Mouse (Mus musculus) neutrophil, adult 5-6 weeks (primary cell): ENCODE results near the gene Sh3bgrl3. TPM values are rescaled to one million over a fixed set of nuclear protein-coding genes. Genes with fewer than 3 reads are reported as not detected.
A peak's percentile ranks its signal among the peaks of the same experiment; 100 is the strongest.

ENCODE experiments used
- ATAC-seq: fragments of 151-379, 151-347 bp; 2 replicates; pipeline ENCODE4 v1.8.0; 2017; ENCODE audit warnings: mild to moderate bottlenecking, moderate TSS enrichment; ENCODE audit not compliant: insufficient number of reproducible peaks, poor library complexity, low FRiP score, severe bottlenecking; ENCODE audit errors: extremely low read depth
- total RNA-seq: library from RNA; stranded (forward); fragments of 200-1000 nt; gene quantifications from 2 replicates; pipeline ENCODE4 v1.2.3, GENCODE M21; 2017

Gene Sh3bgrl3
- total RNA-seq, 1 experiment from 2014 or later, result 471 TPM

GRCm38 (mm10) chr4:134132519-134133095 is 4.0 kb upstream of the Sh3bgrl3 start:
- ATAC-seq, result no peak

DNA sequence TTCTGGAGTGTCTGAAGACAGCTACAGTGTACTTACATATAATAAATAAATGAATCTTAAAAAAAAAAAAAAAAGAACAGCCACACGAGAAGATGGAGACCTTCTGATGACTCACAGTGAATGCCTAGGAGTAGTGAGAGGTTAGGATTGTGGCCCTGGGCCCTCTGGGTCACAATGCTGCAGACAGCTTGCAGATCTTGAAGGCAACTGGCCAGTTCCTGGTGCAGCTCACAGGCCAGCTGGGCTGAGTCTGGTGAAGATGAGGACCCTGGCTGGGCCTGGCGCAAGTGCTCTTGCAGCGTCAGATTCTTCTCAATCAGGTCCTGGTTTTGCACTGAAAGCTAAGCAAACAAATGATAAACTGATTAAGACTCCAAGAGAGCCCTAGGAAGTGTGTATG is 3.5 kb upstream of the Sh3bgrl3 start:
- no peak for ATAC-seq

GRCm38 (mm10) chr4:134129482-134129881 is 893 bp upstream of the Sh3bgrl3 start:
- peak; percentile 21; the same call in 1 of the 2 replicates for ATAC-seq

- peak; percentile 30; the same call in 1 of the 2 replicates for ATAC-seq
Observed at GRCm38 (mm10) chr4:134128983-134129362, 384 bp upstream of the Sh3bgrl3 start.

DNA sequence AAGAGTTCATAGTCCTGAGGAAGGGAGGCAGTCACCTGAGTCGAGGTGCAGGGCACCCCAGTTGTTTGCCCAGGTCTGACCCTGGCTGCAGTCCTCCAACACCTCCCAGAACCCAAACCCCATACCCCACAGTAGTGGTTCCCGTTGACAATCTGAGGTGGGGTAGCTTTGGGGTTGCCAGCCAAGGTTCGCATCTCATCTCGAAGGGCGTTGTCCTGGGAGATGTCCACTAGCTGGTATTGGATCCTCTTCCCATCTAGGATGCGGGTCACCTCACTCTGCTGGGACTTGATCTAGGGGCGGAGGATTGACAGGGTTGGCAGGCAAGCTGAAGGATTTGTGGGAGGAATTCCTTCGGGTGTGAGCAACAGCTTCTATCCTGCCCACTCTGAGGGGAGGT is 796 bp downstream of the Sh3bgrl3 start:
- ATAC-seq, result no peak

- ATAC-seq, result no peak
Observed at GRCm38 (mm10) chr4:134127121-134127455, 1.5 kb downstream of the Sh3bgrl3 start.

DNA sequence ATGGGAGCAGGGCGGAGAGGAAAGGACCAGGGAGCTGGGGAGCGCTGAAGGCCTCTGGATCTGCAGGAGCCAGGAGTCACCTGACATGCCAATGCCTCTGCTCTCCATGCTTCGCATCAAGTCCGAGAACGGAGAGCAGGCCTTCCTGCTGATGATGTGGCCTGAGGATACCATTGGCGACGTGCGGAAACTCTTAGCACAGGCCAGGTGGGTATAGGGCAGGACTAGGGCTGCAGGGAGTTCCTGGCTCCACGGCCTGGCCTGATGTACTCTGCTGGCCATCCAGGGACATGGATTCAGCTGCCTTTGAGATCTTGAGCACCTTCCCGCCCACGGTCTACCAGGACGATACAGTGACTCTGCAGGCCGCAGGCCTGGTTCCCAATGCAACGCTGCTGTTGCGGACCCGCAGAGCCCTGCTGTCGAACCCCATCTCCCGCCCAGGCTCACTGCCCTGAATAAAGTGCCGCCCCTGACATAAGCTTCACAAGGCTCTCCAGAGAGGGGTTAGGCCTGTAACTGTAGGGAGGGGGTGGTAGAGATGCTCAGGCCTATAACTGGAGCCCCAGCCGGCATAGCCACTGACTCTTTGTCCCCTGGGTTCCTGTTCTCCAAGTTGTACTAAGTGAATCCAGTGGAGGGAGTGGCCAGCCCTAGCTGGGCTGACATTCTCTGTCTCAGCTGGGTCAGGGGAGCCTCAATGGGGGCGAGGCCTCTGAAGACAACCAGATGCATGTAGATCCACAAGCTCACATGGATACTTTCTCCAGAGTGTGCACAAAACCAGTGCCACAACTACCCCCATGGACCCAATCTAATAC is 2.1 kb downstream of the Sh3bgrl3 start:
- ATAC-seq, result no peak

- ATAC-seq, result no peak
Observed at GRCm38 (mm10) chr4:134125383-134126060, 3.1 kb downstream of the Sh3bgrl3 start.

GRCm38 (mm10) chr4:134123680-134124551 is 4.7 kb downstream of the Sh3bgrl3 start:
- peak; percentile 43; the same call in 1 of the 2 replicates for ATAC-seq

DNA sequence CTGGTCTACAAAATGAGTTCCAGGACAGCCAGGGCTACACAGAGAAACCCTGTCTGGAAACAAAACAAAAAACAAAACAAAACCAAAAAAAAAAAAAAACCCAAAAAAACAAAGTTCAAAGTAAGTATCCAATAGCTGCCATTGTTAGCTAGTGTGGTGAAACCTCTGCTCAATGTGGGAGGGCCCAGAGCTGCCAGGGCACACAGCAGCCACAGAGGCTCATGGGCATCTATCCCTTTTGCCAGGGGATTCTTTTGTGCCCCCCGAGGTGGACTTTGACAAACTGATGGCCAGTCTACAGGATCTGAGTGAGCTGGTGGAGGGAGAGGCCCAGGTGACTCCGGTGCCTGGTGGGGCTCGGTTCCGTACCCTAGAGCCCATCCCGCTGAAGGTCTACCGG is 5.4 kb downstream of the Sh3bgrl3 start:
- no peak for ATAC-seq

- ATAC-seq, result no peak
Observed at GRCm38 (mm10) chr4:134122281-134122680, 6.3 kb downstream of the Sh3bgrl3 start.

DNA sequence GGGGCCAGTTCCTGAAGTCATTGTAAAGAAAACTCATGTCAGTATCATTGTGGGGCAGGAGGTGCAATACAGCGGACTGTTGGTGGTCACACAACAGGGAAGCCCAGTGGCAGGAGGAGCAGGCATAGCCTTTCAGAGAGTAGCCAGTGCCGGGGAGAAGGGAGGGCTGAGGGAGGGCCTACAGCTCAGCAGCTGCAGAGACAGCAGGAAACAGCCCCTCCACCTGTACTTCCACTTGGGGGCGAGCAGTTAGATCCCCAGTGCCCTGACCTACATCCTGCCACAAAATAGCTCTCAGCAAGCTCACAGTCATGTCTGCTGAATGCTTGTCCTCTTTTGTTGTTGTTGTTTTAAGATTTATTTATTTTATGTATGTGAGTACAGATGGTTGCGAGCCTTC is 7.0 kb downstream of the Sh3bgrl3 start:
- ATAC-seq, result peak; percentile 22; the same call in 1 of the 2 replicates

DNA sequence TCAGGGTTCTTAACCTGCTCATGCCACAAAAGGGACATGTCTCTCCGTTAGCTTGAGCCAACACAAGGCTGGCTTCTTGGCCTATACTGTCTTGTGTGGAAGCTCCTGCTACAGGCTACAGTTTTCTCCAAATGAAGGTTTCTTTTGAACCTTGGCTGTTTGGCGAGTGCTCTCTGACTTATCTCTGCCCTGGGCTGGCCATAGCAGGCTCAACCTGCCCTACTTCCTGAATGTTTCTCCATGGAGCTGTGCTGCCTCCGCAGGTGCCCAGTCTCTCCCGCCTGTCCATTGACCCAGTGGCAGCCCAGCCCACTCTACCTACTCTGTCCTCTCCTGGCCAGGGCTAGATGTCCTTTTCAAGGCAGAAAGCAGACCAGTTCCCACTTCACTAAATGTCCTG is 7.7 kb downstream of the Sh3bgrl3 start:
- ATAC-seq, result no peak

GRCm38 (mm10) chr4:134120192-134120805 is 8.3 kb downstream of the Sh3bgrl3 start:
- no peak for ATAC-seq

- ATAC-seq, result no peak
Observed at GRCm38 (mm10) chr4:134119644-134120043, 8.9 kb downstream of the Sh3bgrl3 start.

DNA sequence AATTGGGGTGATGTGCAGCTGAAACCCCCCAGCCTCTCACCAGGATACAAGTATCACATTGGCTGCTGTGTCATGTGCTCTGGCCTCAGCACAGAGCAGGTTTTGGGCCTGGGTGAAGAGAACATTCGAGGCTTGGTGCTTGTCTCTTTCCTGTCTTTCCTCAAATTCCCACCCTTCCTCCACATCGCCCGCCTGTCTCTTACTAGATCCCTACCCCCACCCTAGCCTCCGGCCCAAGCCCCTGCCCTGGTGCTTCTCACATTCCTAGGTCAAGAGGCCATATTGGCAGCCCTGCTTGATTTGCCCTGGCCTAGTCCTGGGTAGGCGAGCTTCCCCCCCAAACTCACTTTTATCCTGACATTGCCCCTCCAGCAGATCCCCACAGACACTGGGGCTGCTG is 9.5 kb downstream of the Sh3bgrl3 start:
- no peak for ATAC-seq

GRCm38 (mm10) chr4:134118126-134118800 is 10.3 kb downstream of the Sh3bgrl3 start:
- peak; percentile 18; the same call in 1 of the 2 replicates for ATAC-seq

DNA sequence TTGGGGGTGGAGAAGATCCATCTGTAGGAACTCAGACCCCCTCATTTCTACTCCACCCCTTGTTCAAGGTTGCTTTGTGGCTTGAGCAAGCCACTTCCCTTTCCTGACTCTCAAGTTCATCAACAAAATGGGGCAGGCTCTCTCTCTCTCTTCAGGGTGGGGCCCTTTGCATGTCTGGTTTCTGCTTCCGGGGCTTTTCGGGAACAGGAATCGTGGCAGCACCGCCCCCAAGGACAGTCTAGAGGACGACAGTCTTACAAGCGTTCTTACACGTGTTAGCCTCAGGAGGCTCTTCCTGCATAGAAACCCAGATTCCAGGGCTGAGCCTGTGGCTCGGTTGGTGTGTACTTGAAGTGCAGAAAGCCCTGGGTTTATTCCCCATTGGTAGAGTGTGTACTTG is 11.6 kb downstream of the Sh3bgrl3 start:
- ATAC-seq, result peak; percentile 77
